Comparison of ENCODE assay signal across 9 mouse cellular contexts in the genomic region with DNA sequence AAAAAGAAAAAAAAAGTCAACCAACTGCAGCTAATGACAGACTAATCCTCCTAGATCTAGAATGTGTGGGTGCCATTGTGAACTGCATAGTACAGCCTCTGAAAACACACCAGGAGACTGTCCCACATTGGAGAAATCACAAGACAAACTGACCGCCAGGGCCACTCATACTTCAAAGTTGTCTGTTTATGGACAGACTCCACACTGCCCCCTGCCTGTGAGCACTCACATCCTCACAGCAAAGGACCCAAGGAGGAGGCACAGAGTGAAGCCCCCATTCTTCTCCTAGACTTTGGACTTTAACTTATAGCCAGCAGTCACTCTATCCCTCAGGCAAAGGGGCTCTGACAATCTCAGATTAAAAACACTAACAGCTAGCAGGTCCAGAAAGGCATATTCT.
DNase-seq lines count a peak whose midpoint lies in the region; ATAC-seq lines count a peak whose summit lies in the region.
"Had no signal": no experiment of that assay in that cellular context is flagged by ENCODE, and none has a peak within 500 bp of the region (broad histone marks: within the 10 kb centered on the region; RNA-seq: fewer than 3 reads in every experiment).

No protein-coding gene starts in this region.

- peak; percentile 45 to 48 for DNase-seq in cerebellum, postnatal 36 days
- peak; percentile 25 for DNase-seq in midbrain, embryonic 14.5 days
- DNase-seq in midbrain, embryonic 10.5 days (ENCODE audit: low spot score): no peak
- DNase-seq in embryo, embryonic 11 days: peak; percentile 33
- peak; percentile 51 for DNase-seq in lung, postnatal 25 days (ENCODE audit: low spot score)
- DNase-seq in left cerebral cortex, adult 18-20 months (ENCODE audit: low spot score in 2 of 2): no peak
- DNase-seq in right cerebral cortex, adult 2 months (ENCODE audit: low spot score in 2 of 2): no peak

- H3K4me3 ChIP-seq in midbrain, embryonic 14.5 days (replicated peaks; ENCODE audit: low read depth, low read length): no peak overlapping the region
- no peak overlapping the region for H3K4me3 ChIP-seq in midbrain, embryonic 10.5 days
- H3K4me3 ChIP-seq: myocyte had no signal

- H3K9me3 ChIP-seq in midbrain, embryonic 14.5 days (ENCODE audit: control insufficient read depth, low read length): no peaks in the 10 kb centered on the region
- H3K9me3 ChIP-seq in midbrain, embryonic 10.5 days (replicated peaks): no peaks in the 10 kb centered on the region

- no peak overlapping the region for H3K27ac ChIP-seq in midbrain, embryonic 14.5 days (replicated peaks; ENCODE audit: low read depth, low read length)
- H3K27ac ChIP-seq in midbrain, embryonic 10.5 days (replicated peaks): no peak overlapping the region

- H3K4me1 ChIP-seq in midbrain, embryonic 14.5 days (ENCODE audit: control insufficient read depth, insufficient read depth, low read length): 0 out of 2 replicates have a peak, but pooled peaks cover under 1% of the 10 kb centered on the region
- H3K4me1 ChIP-seq in midbrain, embryonic 10.5 days: 0 out of 2 replicates have a peak, but pooled peaks cover under 1% of the 10 kb centered on the region

- no peaks in the 10 kb centered on the region for H3K27me3 ChIP-seq in midbrain, embryonic 14.5 days (ENCODE audit: control insufficient read depth, insufficient read depth, low read length)
- no peaks in the 10 kb centered on the region for H3K27me3 ChIP-seq in midbrain, embryonic 10.5 days (ENCODE audit: low read depth, poor library complexity, severe bottlenecking)

- ATAC-seq in cerebellum, adult (ENCODE audit: insufficient number of reproducible peaks, low FRiP score, low TSS enrichment): no peak
- no peak for ATAC-seq in midbrain, embryonic 14.5 days (ENCODE audit: low FRiP score, low TSS enrichment)

- H3K9ac ChIP-seq in midbrain, embryonic 14.5 days (replicated peaks; ENCODE audit: low read length): no peak overlapping the region

- H3K36me3 ChIP-seq in midbrain, embryonic 14.5 days (ENCODE audit: control insufficient read depth, insufficient read depth, low read length): no peaks in the 10 kb centered on the region
- peaks cover 18% of the 10 kb centered on the region for H3K36me3 ChIP-seq in midbrain, embryonic 10.5 days

- H3K4me2 ChIP-seq in midbrain, embryonic 14.5 days (ENCODE audit: low read length): no peak overlapping the region

- 85% methylated on average over 1 of the region's 1 CpGs for WGBS in midbrain, embryonic 14.5 days
- 71% methylated on average over 1 of the region's 1 CpGs for WGBS in midbrain, embryonic 10.5 days

Comparison
In these comparisons a context has a peak if more than half of its experiments do, and no peak if none do; other contexts are left out.
1. DNase-seq: peak in cerebellum, postnatal 36 days (2 of 2), midbrain, embryonic 14.5 days (single experiment), embryo, embryonic 11 days (single experiment) and lung, postnatal 25 days (single experiment); none in midbrain, embryonic 10.5 days (single experiment), left cerebral cortex, adult 18-20 months (0 of 2) and right cerebral cortex, adult 2 months (0 of 2).